Mouse (Mus musculus): ENCODE data around the gene H2afy. TPM values are rescaled to one million over a fixed set of nuclear protein-coding genes. Genes with fewer than 3 reads are reported as not detected.

Gene H2afy
- polyA plus RNA-seq, 1 experiment from 2014 or later: 578 TPM

DNA sequence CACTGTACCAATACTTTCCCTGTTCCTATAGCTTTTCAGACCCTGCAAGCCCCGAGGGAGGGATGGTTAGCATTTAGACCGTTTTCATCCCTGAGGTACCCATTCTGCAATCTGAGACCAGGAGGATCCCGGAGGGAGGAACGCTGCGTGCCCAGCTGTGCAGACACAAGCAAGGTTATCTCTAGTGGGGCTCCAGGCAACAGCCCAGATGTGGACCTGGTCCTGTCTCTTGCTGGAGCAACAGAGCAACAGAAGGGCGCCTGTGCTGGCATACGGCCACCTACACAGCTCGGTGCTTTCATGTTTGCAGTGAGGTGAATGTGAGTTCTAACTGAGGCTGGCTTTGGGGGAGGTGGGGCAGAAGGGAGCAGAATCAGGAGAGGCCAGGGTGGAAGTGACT is 41.6 kb downstream of the H2afy start:
- H3K4me2 ChIP-seq (replicated peaks; ENCODE audit: low read depth, low read length): no peak overlapping the region
- DNase-seq (ENCODE audit: low spot score) (no peak), ATAC-seq (ENCODE audit: low FRiP score) (no peak)
- no peaks in the 10 kb centered on the region for H3K4me1 ChIP-seq (replicated peaks; ENCODE audit: control insufficient read depth, insufficient read depth, low read length)
- H3K9ac ChIP-seq (ENCODE audit: low read depth, low read length): no peak overlapping the region
- H3K27ac ChIP-seq (ENCODE audit: low read depth, low read length): no peak overlapping the region
- H3K4me3 ChIP-seq (ENCODE audit: low read depth, low read length): no peak overlapping the region
- 0 out of 2 replicates have a peak, but pooled peaks cover 4% of the 10 kb centered on the region for H3K36me3 ChIP-seq (ENCODE audit: control insufficient read depth, insufficient read depth, low read length)
- WGBS: 90% methylated on average over 8 of the region's 8 CpGs
- no peaks in the 10 kb centered on the region for H3K27me3 ChIP-seq (ENCODE audit: control insufficient read depth, insufficient read depth, low read length)
- H3K9me3 ChIP-seq (ENCODE audit: control insufficient read depth, low read length): no peaks in the 10 kb centered on the region

DNA sequence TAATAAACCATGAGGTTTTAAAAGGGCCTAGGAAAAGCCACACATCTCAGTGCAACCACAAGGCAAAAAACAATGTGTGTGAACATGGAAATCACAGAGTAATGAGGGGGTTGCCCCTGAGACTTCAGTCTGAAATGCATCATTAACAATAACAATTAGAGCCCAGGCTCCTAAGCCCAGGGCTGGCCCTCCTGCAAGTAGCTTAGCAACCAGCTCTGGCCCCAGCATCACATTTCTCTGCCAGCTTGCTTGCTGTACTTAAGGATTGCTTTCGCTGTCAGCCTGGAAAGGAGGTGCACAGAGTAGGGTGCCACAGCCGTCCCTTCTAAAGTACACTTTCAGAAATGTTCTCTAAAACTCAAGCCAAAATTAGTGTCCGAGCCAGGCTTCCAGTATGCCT is 42.5 kb downstream of the H2afy start:
- Histone ChIP-seq H3K36me3 (ENCODE audit: control insufficient read depth, insufficient read depth, low read length) (0 out of 2 replicates have a peak, but pooled peaks cover 8% of the 10 kb centered on the region), H3K4me2 (replicated peaks; ENCODE audit: low read depth, low read length) (no peak overlapping the region), H3K4me1 (replicated peaks; ENCODE audit: control insufficient read depth, insufficient read depth, low read length) (no peaks in the 10 kb centered on the region), H3K9ac (ENCODE audit: low read depth, low read length) (no peak overlapping the region), H3K4me3 (ENCODE audit: low read depth, low read length) (no peak overlapping the region), H3K9me3 (ENCODE audit: control insufficient read depth, low read length) (no peaks in the 10 kb centered on the region), H3K27ac (ENCODE audit: low read depth, low read length) (no peak overlapping the region), H3K27me3 (ENCODE audit: control insufficient read depth, insufficient read depth, low read length) (no peaks in the 10 kb centered on the region)
- no peak for DNase-seq (ENCODE audit: low spot score)
- WGBS: 93% methylated on average over 3 of the region's 3 CpGs
- no peak for ATAC-seq (ENCODE audit: low FRiP score)

DNA sequence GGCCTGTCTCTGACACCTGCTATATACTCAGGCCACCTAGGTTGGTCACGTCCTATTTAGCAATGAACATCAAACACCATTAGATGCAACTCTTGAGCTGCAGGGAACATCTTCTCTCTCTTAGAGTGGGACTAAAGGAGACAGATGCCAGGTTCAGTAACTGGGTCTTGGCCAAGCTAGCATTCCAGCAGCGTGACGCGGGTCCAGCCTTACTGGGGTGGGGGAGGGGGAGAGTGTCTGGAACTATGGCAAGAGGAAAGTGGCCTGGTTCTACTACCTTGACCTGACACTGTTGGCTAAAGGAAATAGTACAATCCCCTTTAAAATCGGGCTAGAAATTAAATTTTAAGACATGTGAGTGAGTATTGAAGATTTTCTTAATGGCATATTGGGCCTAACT is 43.6 kb downstream of the H2afy start:
- no peaks in the 10 kb centered on the region for H3K4me1 ChIP-seq (replicated peaks; ENCODE audit: control insufficient read depth, insufficient read depth, low read length)
- DNase-seq (ENCODE audit: low spot score) (no peak), ATAC-seq (ENCODE audit: low FRiP score) (no peak)
- no peak overlapping the region for H3K27ac ChIP-seq (ENCODE audit: low read depth, low read length)
- WGBS: 88% methylated on average over 5 of the region's 5 CpGs
- 0 out of 2 replicates have a peak, but pooled peaks cover 10% of the 10 kb centered on the region for H3K36me3 ChIP-seq (ENCODE audit: control insufficient read depth, insufficient read depth, low read length)
- no peaks in the 10 kb centered on the region for H3K27me3 ChIP-seq (ENCODE audit: control insufficient read depth, insufficient read depth, low read length)
- no peak overlapping the region for H3K9ac ChIP-seq (ENCODE audit: low read depth, low read length)
- H3K4me3 ChIP-seq (ENCODE audit: low read depth, low read length): no peak overlapping the region
- H3K9me3 ChIP-seq (ENCODE audit: control insufficient read depth, low read length): no peaks in the 10 kb centered on the region
- no peak overlapping the region for H3K4me2 ChIP-seq (replicated peaks; ENCODE audit: low read depth, low read length)

DNA sequence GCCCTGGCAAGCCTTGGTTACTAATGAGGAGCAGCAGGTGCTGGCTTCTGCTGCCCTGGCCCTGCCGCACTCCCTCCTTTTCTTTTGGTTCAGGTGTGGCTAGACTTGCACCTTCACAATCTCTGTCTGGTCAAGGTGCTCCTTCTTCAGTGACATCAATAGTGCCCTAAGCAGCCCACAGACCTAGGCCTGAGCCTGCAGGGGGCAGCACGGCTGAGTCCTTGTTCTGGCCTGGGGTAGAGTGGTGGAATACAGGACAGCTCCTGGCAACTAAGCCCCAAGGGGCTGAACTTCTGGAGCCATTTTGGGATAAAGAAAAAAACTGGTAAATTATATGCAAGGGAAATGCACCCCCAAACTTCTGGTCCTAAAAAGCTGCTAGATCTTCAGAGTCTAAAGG is 45.6 kb downstream of the H2afy start:
- Histone ChIP-seq H3K9ac (ENCODE audit: low read depth, low read length) (no peak overlapping the region), H3K27me3 (ENCODE audit: control insufficient read depth, insufficient read depth, low read length) (no peaks in the 10 kb centered on the region), H3K4me2 (replicated peaks; ENCODE audit: low read depth, low read length) (no peak overlapping the region), H3K4me1 (replicated peaks; ENCODE audit: control insufficient read depth, insufficient read depth, low read length) (no peaks in the 10 kb centered on the region), H3K9me3 (ENCODE audit: control insufficient read depth, low read length) (no peaks in the 10 kb centered on the region), H3K27ac (ENCODE audit: low read depth, low read length) (no peak overlapping the region), H3K4me3 (ENCODE audit: low read depth, low read length) (no peak overlapping the region), H3K36me3 (ENCODE audit: control insufficient read depth, insufficient read depth, low read length) (0 out of 2 replicates have a peak, but pooled peaks cover 10% of the 10 kb centered on the region)
- 83% methylated on average over 2 of the region's 2 CpGs for WGBS
- DNase-seq (ENCODE audit: low spot score) (no peak), ATAC-seq (ENCODE audit: low FRiP score) (no peak)

DNA sequence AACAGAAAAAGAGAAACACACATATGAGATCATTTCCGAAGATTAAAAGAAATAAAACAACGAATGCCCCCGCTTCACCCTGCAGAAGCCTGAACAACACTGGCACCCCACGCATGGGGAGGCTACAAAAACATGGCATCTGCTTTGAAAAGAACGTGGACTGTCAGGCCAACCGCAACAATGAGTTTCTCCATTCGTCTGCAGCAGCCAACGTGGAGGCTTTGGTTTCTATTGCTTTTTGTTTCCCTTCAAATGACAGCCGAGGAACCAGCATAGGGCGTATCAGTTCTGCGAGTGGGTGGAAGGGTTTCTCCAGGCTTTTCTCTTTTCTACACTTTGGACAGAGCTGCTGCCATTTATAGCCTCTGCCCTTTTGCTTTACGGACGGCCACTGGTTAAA is 47.6 kb downstream of the H2afy start:
- Histone ChIP-seq H3K27me3 (ENCODE audit: control insufficient read depth, insufficient read depth, low read length) (no peaks in the 10 kb centered on the region), H3K36me3 (ENCODE audit: control insufficient read depth, insufficient read depth, low read length) (peaks cover 16% of the 10 kb centered on the region; the same call in 1 of the 2 replicates), H3K4me1 (replicated peaks; ENCODE audit: control insufficient read depth, insufficient read depth, low read length) (no peaks in the 10 kb centered on the region), H3K4me3 (ENCODE audit: low read depth, low read length) (no peak overlapping the region), H3K27ac (ENCODE audit: low read depth, low read length) (no peak overlapping the region), H3K9ac (ENCODE audit: low read depth, low read length) (no peak overlapping the region), H3K4me2 (replicated peaks; ENCODE audit: low read depth, low read length) (no peak overlapping the region), H3K9me3 (ENCODE audit: control insufficient read depth, low read length) (no peaks in the 10 kb centered on the region)
- ATAC-seq (ENCODE audit: low FRiP score) (no peak), DNase-seq (ENCODE audit: low spot score) (no peak)
- WGBS: 84% methylated on average over 13 of the region's 13 CpGs

DNA sequence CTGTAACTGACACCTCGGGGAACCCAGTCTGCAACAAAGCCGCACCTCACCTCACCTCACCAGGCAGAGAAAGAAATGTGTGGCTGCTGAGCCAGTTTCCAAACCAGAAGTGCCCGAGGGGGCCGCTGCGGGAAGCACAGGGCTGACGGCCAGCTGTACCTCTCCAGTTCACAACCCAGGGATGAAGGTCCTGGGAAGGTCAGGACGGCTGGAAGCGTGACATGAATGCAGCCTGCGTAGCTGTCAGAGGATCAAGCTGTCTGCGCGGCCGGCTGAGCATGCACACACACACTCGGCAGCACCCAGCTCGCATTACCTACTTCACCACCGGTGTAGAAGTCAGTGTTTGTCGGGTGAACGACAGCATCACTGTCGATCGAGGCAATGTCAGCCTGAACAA is 48.2 kb downstream of the H2afy start:
- H3K9ac ChIP-seq (ENCODE audit: low read depth, low read length): no peak overlapping the region
- no peak overlapping the region for H3K27ac ChIP-seq (ENCODE audit: low read depth, low read length)
- no peak overlapping the region for H3K4me2 ChIP-seq (replicated peaks; ENCODE audit: low read depth, low read length)
- WGBS: 68% methylated on average over 19 of the region's 19 CpGs
- ATAC-seq (ENCODE audit: low FRiP score): no peak
- H3K4me1 ChIP-seq (replicated peaks; ENCODE audit: control insufficient read depth, insufficient read depth, low read length): no peaks in the 10 kb centered on the region
- peaks cover 16% of the 10 kb centered on the region; the same call in 1 of the 2 replicates for H3K36me3 ChIP-seq (ENCODE audit: control insufficient read depth, insufficient read depth, low read length)
- H3K4me3 ChIP-seq (ENCODE audit: low read depth, low read length): no peak overlapping the region
- DNase-seq (ENCODE audit: low spot score): peak; percentile 25
- H3K27me3 ChIP-seq (ENCODE audit: control insufficient read depth, insufficient read depth, low read length): no peaks in the 10 kb centered on the region
- no peaks in the 10 kb centered on the region for H3K9me3 ChIP-seq (ENCODE audit: control insufficient read depth, low read length)

DNA sequence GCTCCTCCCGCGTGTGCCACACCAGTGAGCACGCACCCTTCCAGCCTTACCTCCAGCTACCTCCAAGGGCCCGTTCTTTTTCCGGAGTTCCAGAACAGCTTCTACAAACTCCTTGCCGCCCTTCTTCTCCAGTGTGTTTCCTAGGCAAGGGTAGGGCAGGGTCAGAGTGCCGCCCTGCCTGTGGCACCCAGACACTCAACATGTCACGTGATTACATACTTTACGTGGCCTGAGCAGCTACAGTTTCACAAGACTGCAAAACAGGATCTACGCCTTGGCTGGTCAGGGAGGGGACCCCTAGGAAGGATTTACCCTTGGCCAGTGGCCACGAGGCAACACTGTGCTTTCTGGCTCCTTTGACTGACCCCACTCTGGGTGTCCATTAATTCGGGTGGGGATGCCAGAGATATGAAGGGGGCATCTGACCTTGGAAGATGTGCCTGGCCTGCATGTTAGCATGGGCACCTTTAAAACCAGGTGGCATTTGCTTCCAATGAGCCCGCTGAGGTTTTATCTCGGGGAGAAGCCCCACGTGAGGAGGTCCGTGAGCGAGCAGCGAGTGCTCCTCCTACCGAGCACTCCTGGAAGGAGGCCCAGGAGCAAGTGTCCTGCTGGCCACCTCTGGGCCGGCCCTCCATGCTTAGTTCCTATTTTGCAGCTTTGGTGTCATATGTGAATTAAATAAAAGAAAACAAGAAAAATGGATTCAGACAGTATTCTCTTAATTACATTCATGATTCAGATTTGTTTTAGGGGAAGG is 51.8 kb downstream of the H2afy start:
- H3K27me3 ChIP-seq (ENCODE audit: control insufficient read depth, insufficient read depth, low read length): no peaks in the 10 kb centered on the region
- WGBS: 94% methylated on average over 20 of the region's 20 CpGs
- H3K4me2 ChIP-seq (replicated peaks; ENCODE audit: low read depth, low read length): no peak overlapping the region
- no peak for ATAC-seq (ENCODE audit: low FRiP score)
- H3K9me3 ChIP-seq (ENCODE audit: control insufficient read depth, low read length): no peaks in the 10 kb centered on the region
- no peaks in the 10 kb centered on the region for H3K4me1 ChIP-seq (replicated peaks; ENCODE audit: control insufficient read depth, insufficient read depth, low read length)
- H3K9ac ChIP-seq (ENCODE audit: low read depth, low read length): no peak overlapping the region
- H3K36me3 ChIP-seq (ENCODE audit: control insufficient read depth, insufficient read depth, low read length): peaks cover 16% of the 10 kb centered on the region
- no peak for DNase-seq (ENCODE audit: low spot score)
- no peak overlapping the region for H3K27ac ChIP-seq (ENCODE audit: low read depth, low read length)
- H3K4me3 ChIP-seq (ENCODE audit: low read depth, low read length): no peak overlapping the region

DNA sequence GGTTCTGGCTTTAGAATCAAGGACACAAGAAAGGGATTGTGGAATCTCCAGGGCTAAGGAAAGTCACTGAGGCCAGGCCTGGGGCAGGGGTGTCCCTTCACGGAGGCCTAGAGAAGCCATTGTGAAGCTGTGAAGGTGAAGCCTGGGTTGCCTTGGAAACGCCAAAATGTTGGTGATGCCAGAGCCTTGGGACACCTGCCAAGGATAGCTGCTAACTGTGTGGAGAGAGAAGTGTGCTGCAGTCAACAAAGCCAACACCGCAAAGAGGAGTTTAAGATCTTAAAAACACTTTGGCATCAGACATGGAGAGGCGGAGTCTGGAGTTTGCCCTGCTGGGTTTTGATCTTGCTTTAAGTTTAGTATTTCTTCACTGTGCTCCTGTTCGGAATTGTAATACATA is 54.5 kb downstream of the H2afy start:
- peaks cover 9% of the 10 kb centered on the region for H3K36me3 ChIP-seq (ENCODE audit: control insufficient read depth, insufficient read depth, low read length)

DNA sequence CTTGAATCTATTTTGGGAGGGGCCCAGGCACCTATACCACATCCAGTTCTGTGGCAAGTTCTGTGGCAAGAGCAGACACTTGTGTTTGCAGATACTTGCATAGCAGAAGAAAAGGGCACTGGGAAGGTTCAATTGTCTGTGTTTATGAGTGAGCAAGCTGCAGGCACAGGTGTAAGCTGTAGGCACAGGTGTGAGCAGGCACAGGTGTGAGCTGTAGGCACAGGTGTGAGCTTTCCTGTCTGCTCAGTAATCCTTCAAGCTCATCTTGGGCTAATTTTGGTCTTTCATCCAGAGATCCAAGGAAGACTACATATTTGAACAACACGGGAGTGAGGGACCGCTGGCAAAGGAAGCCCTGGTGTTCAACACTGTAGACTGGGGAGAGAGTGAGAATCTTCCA is 56.5 kb downstream of the H2afy start:
- no peaks in the 10 kb centered on the region for H3K27me3 ChIP-seq (ENCODE audit: control insufficient read depth, insufficient read depth, low read length)
- ATAC-seq (ENCODE audit: low FRiP score) (no peak), DNase-seq (ENCODE audit: low spot score) (no peak)
- no peak overlapping the region for H3K27ac ChIP-seq (ENCODE audit: low read depth, low read length)
- no peak overlapping the region for H3K4me2 ChIP-seq (replicated peaks; ENCODE audit: low read depth, low read length)
- H3K36me3 ChIP-seq (ENCODE audit: control insufficient read depth, insufficient read depth, low read length): peaks cover 12% of the 10 kb centered on the region
- H3K9ac ChIP-seq (ENCODE audit: low read depth, low read length): no peak overlapping the region
- no peaks in the 10 kb centered on the region for H3K9me3 ChIP-seq (ENCODE audit: control insufficient read depth, low read length)
- no peak overlapping the region for H3K4me3 ChIP-seq (ENCODE audit: low read depth, low read length)
- WGBS: 96% methylated on average over 2 of the region's 2 CpGs
- no peaks in the 10 kb centered on the region for H3K4me1 ChIP-seq (replicated peaks; ENCODE audit: control insufficient read depth, insufficient read depth, low read length)

More for the DNA sequence above, 54.5 kb downstream of the H2afy start:
- Histone ChIP-seq H3K4me2 (replicated peaks; ENCODE audit: low read depth, low read length) (no peak overlapping the region), H3K4me1 (replicated peaks; ENCODE audit: control insufficient read depth, insufficient read depth, low read length) (no peaks in the 10 kb centered on the region), H3K4me3 (ENCODE audit: low read depth, low read length) (no peak overlapping the region), H3K9ac (ENCODE audit: low read depth, low read length) (no peak overlapping the region), H3K9me3 (ENCODE audit: control insufficient read depth, low read length) (no peaks in the 10 kb centered on the region), H3K27ac (ENCODE audit: low read depth, low read length) (no peak overlapping the region), H3K27me3 (ENCODE audit: control insufficient read depth, insufficient read depth, low read length) (no peaks in the 10 kb centered on the region)
- 86% methylated on average over 5 of the region's 5 CpGs for WGBS
- no peak for ATAC-seq (ENCODE audit: low FRiP score)
- DNase-seq (ENCODE audit: low spot score): no peak
